18 mouse cellular contexts compared by ENCODE assay signal in genomic region chr6:54689686-54690085, GRCm38 (mm10). TPM values are rescaled to one million over a fixed set of nuclear protein-coding genes. Genes with fewer than 3 reads are reported as not detected.
DNase-seq lines count a peak whose midpoint lies in the region; ATAC-seq lines count a peak whose summit lies in the region.
"Had no signal": no experiment of that assay in that cellular context is flagged by ENCODE, and none has a peak within 500 bp of the region (broad histone marks: within the 10 kb centered on the region; RNA-seq: fewer than 3 reads in every experiment).

No protein-coding gene starts in this region.

- H3K4me3 ChIP-seq in heart, embryonic 10.5 days, result no peak overlapping the region
- H3K4me3 ChIP-seq in heart, embryonic 11.5 days (ENCODE audit: low read depth, low read length), result no peak overlapping the region
- H3K4me3 ChIP-seq: embryonic facial prominence, embryonic 12.5 days; forebrain, embryonic 15.5 days; heart, adult 2 months; heart, embryonic 13.5 days; hindbrain, embryonic 12.5 days had no signal

- H3K27ac ChIP-seq in heart, embryonic 10.5 days, result no peak overlapping the region
- no peak overlapping the region for H3K27ac ChIP-seq in heart, embryonic 11.5 days (ENCODE audit: low read depth, low read length)
- H3K27ac ChIP-seq: embryonic facial prominence, embryonic 12.5 days; forebrain, embryonic 15.5 days; heart, adult 2 months; heart, embryonic 13.5 days; hindbrain, embryonic 12.5 days had no signal

- no peaks in the 10 kb centered on the region for H3K9me3 ChIP-seq in heart, embryonic 10.5 days
- H3K9me3 ChIP-seq in heart, embryonic 11.5 days (replicated peaks; ENCODE audit: control insufficient read depth, low read length), result no peaks in the 10 kb centered on the region
- H3K9me3 ChIP-seq: embryonic facial prominence, embryonic 12.5 days; forebrain, embryonic 15.5 days; heart, embryonic 13.5 days; hindbrain, embryonic 12.5 days had no signal

- peaks cover 25% of the 10 kb centered on the region; the same call in 1 of the 2 replicates for H3K27me3 ChIP-seq in heart, embryonic 10.5 days (ENCODE audit: insufficient read depth, poor library complexity, severe bottlenecking)
- H3K27me3 ChIP-seq in heart, embryonic 11.5 days (ENCODE audit: control insufficient read depth, insufficient read depth, low read length), result peaks cover 11% of the 10 kb centered on the region
- H3K27me3 ChIP-seq: embryonic facial prominence, embryonic 12.5 days; forebrain, embryonic 15.5 days had no signal

- DNase-seq in heart, embryonic 10.5 days (ENCODE audit: low spot score), result peak; percentile 11
- DNase-seq in kidney, adult 9 months, result peak; percentile 86
- no peak for DNase-seq in kidney, postnatal 10 days
- peak; percentile 22 for DNase-seq in testis, postnatal 10 days (ENCODE audit: low spot score)
- no peak for DNase-seq in testis, postnatal 14 days (ENCODE audit: low spot score)
- DNase-seq: adrenal gland, adult 2 months; cerebellum, adult 11-12 months; cerebellum, adult 9-10 months; cerebellum, postnatal 25 days; gastrocnemius, postnatal 10 days; heart, adult 2 months; heart, postnatal 4 days had no signal

- no peaks in the 10 kb centered on the region for H3K36me3 ChIP-seq in heart, embryonic 10.5 days
- no peaks in the 10 kb centered on the region for H3K36me3 ChIP-seq in heart, embryonic 11.5 days (ENCODE audit: control insufficient read depth, insufficient read depth, low read length)
- H3K36me3 ChIP-seq: embryonic facial prominence, embryonic 12.5 days; heart, embryonic 13.5 days had no signal

- 85% methylated on average over 7 of the region's 7 CpGs for WGBS in heart, embryonic 10.5 days
- 83% methylated on average over 7 of the region's 7 CpGs for WGBS in heart, embryonic 11.5 days (ENCODE audit: insufficient replicate concordance)

- peaks cover 18% of the 10 kb centered on the region for H3K4me1 ChIP-seq in heart, embryonic 10.5 days
- H3K4me1 ChIP-seq in heart, embryonic 11.5 days (ENCODE audit: control insufficient read depth, insufficient read depth, low read length), result 0 out of 2 replicates have a peak, but pooled peaks cover 4% of the 10 kb centered on the region
- H3K4me1 ChIP-seq: embryonic facial prominence, embryonic 12.5 days; hindbrain, embryonic 12.5 days had no signal

- H3K4me2 ChIP-seq in heart, embryonic 11.5 days, result no peak overlapping the region
- H3K4me2 ChIP-seq: embryonic facial prominence, embryonic 12.5 days; forebrain, embryonic 15.5 days; heart, embryonic 13.5 days; hindbrain, embryonic 12.5 days had no signal

- no peak for ATAC-seq in heart, embryonic 11.5 days (replicated peaks; ENCODE audit: insufficient number of reproducible peaks, low FRiP score, low TSS enrichment)
- ATAC-seq: forebrain, embryonic 15.5 days; hindbrain, embryonic 16.5 days had no signal

- no peak overlapping the region for H3K9ac ChIP-seq in heart, embryonic 11.5 days (ENCODE audit: low read depth, low read length)
- H3K9ac ChIP-seq: embryonic facial prominence, embryonic 12.5 days; forebrain, embryonic 15.5 days; heart, embryonic 13.5 days; hindbrain, embryonic 12.5 days had no signal

RNA-seq across cellular contexts. Expression of gene Mturn, which starts 8.3 kb away (rescaled TPM):
- 3.4 and 3.9 TPM in 2 replicates for polyA plus RNA-seq in heart, embryonic 10.5 days (2016; fragmentation: Nextera tagmentation; extraction: Ambion mirVana)
- 3.7 and 4.4 TPM in 2 replicates for polyA plus RNA-seq in heart, embryonic 11.5 days (2014; fragmentation: Nextera tagmentation; extraction: Ambion mirVana)

Comparison
In these comparisons a context has a peak if more than half of its experiments do, and no peak if none do; other contexts are left out.
1. DNase-seq: peak in heart, embryonic 10.5 days (single experiment), kidney, adult 9 months (single experiment) and testis, postnatal 10 days (single experiment); none in kidney, postnatal 10 days (single experiment) and testis, postnatal 14 days (single experiment).